Mouse (Mus musculus): Measurements from ENCODE around the gene Vmn1r51.
"Not testable (repeated sequence)": the region's sequence is repeated elsewhere in the genome, so short reads cannot be mapped to it uniquely, and the experiment has no call there.

DNA sequence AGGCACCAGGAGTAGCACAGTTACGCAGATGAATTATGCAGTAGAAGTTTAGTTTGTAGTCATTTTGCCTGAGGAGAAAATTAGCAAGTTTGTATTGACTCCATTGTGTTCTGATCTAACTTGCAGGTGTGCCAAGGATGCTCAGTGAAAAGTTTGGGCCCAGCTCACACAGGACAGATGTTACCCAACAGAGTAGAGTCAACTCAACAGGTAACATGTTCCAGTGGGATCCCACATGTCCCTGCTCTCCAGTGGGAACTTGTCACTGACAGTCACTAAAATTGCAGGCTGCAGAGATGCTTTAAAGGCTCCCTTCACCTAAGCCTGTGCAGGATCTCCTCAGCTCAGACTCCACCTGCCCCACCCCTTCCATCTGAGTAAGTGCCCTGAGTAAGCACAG is at the start of gene Vmn1r51:
- TF ChIP-seq POLR2A (IDR thresholded peaks at IDR 0.05; ENCODE audit: extremely low read depth, insufficient read depth, low read length); CTCF (IDR thresholded peaks at IDR 0.05; ENCODE audit: low read depth, low read length): not testable (repeated sequence)

All from liver, adult 2 months (tissue).